9 mouse cellular contexts compared by ENCODE assay signal in the genomic region with DNA sequence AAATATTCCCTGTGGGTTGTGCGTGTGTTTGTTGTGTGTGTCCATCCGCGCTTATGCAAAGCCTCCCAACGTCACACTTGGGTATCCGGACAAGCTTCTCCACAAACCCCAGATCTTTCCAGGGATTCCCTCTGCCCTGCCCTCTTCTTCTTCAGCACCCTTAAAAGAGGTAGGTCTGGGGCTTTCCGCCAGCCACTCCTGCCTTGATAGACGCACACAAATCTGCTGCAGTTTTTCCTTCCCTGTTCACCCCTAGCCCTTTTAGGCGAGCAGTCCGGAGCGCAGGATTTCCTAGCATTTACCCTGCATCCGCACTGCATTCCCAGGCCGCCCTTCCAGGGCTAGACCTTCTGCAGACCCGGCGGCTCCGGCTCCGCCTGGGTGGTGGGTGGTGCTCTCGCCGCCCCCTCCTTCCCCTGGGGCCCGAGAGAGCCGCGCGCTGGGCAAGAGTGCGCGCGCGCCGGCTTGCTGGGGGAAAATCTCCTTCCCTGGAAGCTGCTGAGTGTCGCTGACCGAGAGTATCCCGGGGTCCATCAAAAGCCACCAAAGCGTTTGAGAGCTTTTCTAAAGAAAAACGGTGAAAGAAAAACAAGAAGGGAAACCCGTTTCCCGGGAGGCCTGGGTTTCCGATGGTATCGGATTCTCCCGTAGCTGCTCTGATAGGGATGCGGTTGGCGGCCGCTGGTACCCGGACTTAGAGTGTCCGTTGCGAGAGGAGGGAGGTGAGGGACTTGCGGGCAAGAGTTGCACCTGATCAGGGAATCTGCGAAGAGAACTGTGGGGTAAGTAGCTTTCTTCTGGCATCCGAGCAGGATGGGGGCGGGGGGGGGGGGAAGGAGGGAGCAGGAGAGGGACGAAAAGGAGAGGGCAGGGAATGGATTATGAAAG. TPM values are rescaled to one million over a fixed set of nuclear protein-coding genes. Genes with fewer than 3 reads are reported as not detected.
DNase-seq lines count a peak whose midpoint lies in the region; ATAC-seq lines count a peak whose summit lies in the region.
"Had no signal": no experiment of that assay in that cellular context is flagged by ENCODE, and none has a peak within 500 bp of the region (broad histone marks: within the 10 kb centered on the region; RNA-seq: fewer than 3 reads in every experiment).

A gene (plus strand): TSS at position 88 of the 888 bp plus-strand sequence.

- H3K36me3 ChIP-seq in lung, embryonic 15.5 days = no peaks in the 10 kb centered on the region
- no peaks in the 10 kb centered on the region for H3K36me3 ChIP-seq in hindbrain, embryonic 16.5 days (ENCODE audit: control insufficient read depth, insufficient read depth, low read length)
- no peaks in the 10 kb centered on the region for H3K36me3 ChIP-seq in midbrain, embryonic 11.5 days (ENCODE audit: control insufficient read depth, insufficient read depth, low read length)

- 1% methylated on average over 47 of the region's 48 CpGs for WGBS in lung, embryonic 15.5 days
- WGBS in hindbrain, embryonic 16.5 days = under 1% methylated on average over 46 of the region's 48 CpGs
- under 1% methylated on average over 46 of the region's 48 CpGs for WGBS in midbrain, embryonic 11.5 days

- no peak within 1 kb of the TSS for H3K9ac ChIP-seq in lung, embryonic 15.5 days
- H3K9ac ChIP-seq in hindbrain, embryonic 16.5 days (ENCODE audit: low read depth, low read length) = peak within 1 kb of the TSS; percentile 70
- peak within 1 kb of the TSS; percentile 47 for H3K9ac ChIP-seq in midbrain, embryonic 11.5 days (ENCODE audit: low read length)

- DNase-seq in lung, postnatal 4 days = no peak
- DNase-seq in embryo, embryonic 9.5 days (ENCODE audit: extremely low spot score) = peak; percentile 42
- peak; percentile 93 for DNase-seq in midbrain, embryonic 11.5 days (ENCODE audit: low spot score, missing footprints)
- DNase-seq in urinary bladder, postnatal 14 days (ENCODE audit: low spot score) = no peak
- no peak for DNase-seq in yolk sac, embryonic 10.5 days (ENCODE audit: low spot score)
- DNase-seq in lung, postnatal 14 days = no peak

- peak within 1 kb of the TSS; percentile 31 for H3K4me3 ChIP-seq in lung, embryonic 15.5 days
- peak within 1 kb of the TSS; percentile 57 for H3K4me3 ChIP-seq in hindbrain, embryonic 16.5 days (ENCODE audit: low read length)
- H3K4me3 ChIP-seq in midbrain, embryonic 11.5 days (ENCODE audit: low read depth, low read length) = peak within 1 kb of the TSS; percentile 39

- H3K9me3 ChIP-seq in lung, embryonic 15.5 days = no peaks in the 10 kb centered on the region
- no peaks in the 10 kb centered on the region for H3K9me3 ChIP-seq in hindbrain, embryonic 16.5 days (ENCODE audit: control insufficient read depth, low read length)
- no peaks in the 10 kb centered on the region for H3K9me3 ChIP-seq in midbrain, embryonic 11.5 days (ENCODE audit: control insufficient read depth, low read length)

- no peaks in the 10 kb centered on the region for H3K4me1 ChIP-seq in lung, embryonic 15.5 days
- peaks cover 2% of the 10 kb centered on the region; the same call in 1 of the 2 replicates for H3K4me1 ChIP-seq in hindbrain, embryonic 16.5 days (ENCODE audit: control insufficient read depth, insufficient read depth, low read depth, low read length)
- H3K4me1 ChIP-seq in midbrain, embryonic 11.5 days (ENCODE audit: control insufficient read depth, insufficient read depth, low read length) = peaks cover 13% of the 10 kb centered on the region; the same call in 1 of the 2 replicates

- peaks cover 63% of the 10 kb centered on the region for H3K27me3 ChIP-seq in lung, embryonic 15.5 days
- H3K27me3 ChIP-seq in hindbrain, embryonic 16.5 days (replicated peaks; ENCODE audit: control insufficient read depth, insufficient read depth, low read length) = peaks cover 4% of the 10 kb centered on the region; the same call in 1 of the 2 replicates
- peaks cover 44% of the 10 kb centered on the region for H3K27me3 ChIP-seq in midbrain, embryonic 11.5 days (ENCODE audit: control insufficient read depth, insufficient read depth, low read length)

- H3K27ac ChIP-seq in lung, embryonic 15.5 days = no peak within 1 kb of the TSS
- peak within 1 kb of the TSS; percentile 75 for H3K27ac ChIP-seq in hindbrain, embryonic 16.5 days (ENCODE audit: low read depth, low read length)
- H3K27ac ChIP-seq in midbrain, embryonic 11.5 days (ENCODE audit: low read depth, low read length) = no peak within 1 kb of the TSS
- H3K27ac ChIP-seq: macrophage had no signal

- ATAC-seq in lung, embryonic 15.5 days (ENCODE audit: borderline replicate concordance, extremely low read depth, low FRiP score, low TSS enrichment) = no peak
- peak; percentile 70 for ATAC-seq in hindbrain, embryonic 16.5 days
- ATAC-seq in midbrain, embryonic 11.5 days (ENCODE audit: low FRiP score) = peak; percentile 70

- H3K4me2 ChIP-seq in lung, embryonic 15.5 days = peak within 1 kb of the TSS; percentile 54
- peak within 1 kb of the TSS; percentile 78 for H3K4me2 ChIP-seq in hindbrain, embryonic 16.5 days (ENCODE audit: low read length)
- peak within 1 kb of the TSS; percentile 71 for H3K4me2 ChIP-seq in midbrain, embryonic 11.5 days

RNA-seq across cellular contexts. Expression of the gene that starts here (rescaled TPM):
- 0.40 TPM in 1 of 2 replicates, not detected in the other for polyA plus RNA-seq in lung, embryonic 15.5 days (2015; fragmentation: Nextera tagmentation; extraction: Ambion mirVana)
- 59.7 and 60.5 TPM in 2 replicates for polyA plus RNA-seq in hindbrain, embryonic 16.5 days (2015; fragmentation: Nextera tagmentation; extraction: Ambion mirVana)
- polyA plus RNA-seq in midbrain, embryonic 11.5 days (2014; fragmentation: Nextera tagmentation; extraction: Ambion mirVana) = 0.87 and 1.7 TPM in 2 replicates
- polyA plus RNA-seq: macrophage had no signal

Comparison
In these comparisons a context has a peak if more than half of its experiments do, and no peak if none do; other contexts are left out.
1. RNA of the gene that starts here (polyA plus RNA-seq): 59.7 to 60.5 TPM in hindbrain, embryonic 16.5 days; 0.87 to 1.7 TPM in midbrain, embryonic 11.5 days and 0.40 TPM in lung, embryonic 15.5 days; every median in the first group is over 10 times any median in the second.
2. DNase-seq: peak in embryo, embryonic 9.5 days (single experiment) and midbrain, embryonic 11.5 days (single experiment); none in lung, postnatal 4 days (0 of 2), urinary bladder, postnatal 14 days (single experiment), yolk sac, embryonic 10.5 days (single experiment) and lung, postnatal 14 days (single experiment).
3. Peak in every context shown above with its lines, with median percentiles within 50 percentile points of each other: H3K4me2 ChIP-seq and H3K4me3 ChIP-seq.